Mouse (Mus musculus): ENCODE measurements around the gene Slc48a1.

GRCm38 (mm10) chr15:97754476-97754875 lies 23.8 kb upstream of the Slc48a1 start:
- TF ChIP-seq CTCF (IDR thresholded peaks at IDR 0.05; ENCODE audit: low read depth) (no peak), EP300 (IDR thresholded peaks at IDR 0.05; ENCODE audit: low read depth) (no peak)

Measured in liver, embryonic 14.5 days (tissue).